Mouse (Mus musculus) kidney, postnatal 0 days (tissue): ENCODE results near the gene Abcc1. TPM values are rescaled to one million over a fixed set of nuclear protein-coding genes. Genes with fewer than 3 reads are reported as not detected.

Source experiments
- ATAC-seq: fragments of 200-750 bp; cut with Nextera tagmentation; replicated peaks from 2 replicates; pipeline ENCODE4 v1.8.0; 2017; ENCODE audit warnings: low read depth, moderate number of reproducible peaks, moderate TSS enrichment, moderate library complexity; ENCODE audit not compliant: low FRiP score
- DNase-seq: peaks from one replicate; pipeline ENCODE4 v3.0.0-alpha.2; 2016; ENCODE audit warnings: low spot score
- H3K27ac ChIP-seq: fragments of 300-500 bp; sonication (generic); 2 replicates; pipeline ENCODE4 v1.5.1; 2014; ENCODE audit warnings: mild to moderate bottlenecking
- H3K27me3 ChIP-seq: fragments of 300-500 bp; sonication (generic); 2 replicates; pipeline ENCODE4 v1.6.1; 2014; ENCODE audit warnings: low read length, mixed read lengths; ENCODE audit not compliant: insufficient read depth
- H3K36me3 ChIP-seq: fragments of 300-500 bp; sonication (generic); 2 replicates; pipeline ENCODE4 v1.6.1; 2014; ENCODE audit warnings: low read length, mixed read lengths; ENCODE audit not compliant: insufficient read depth
- H3K4me1 ChIP-seq: fragments of 300-500 bp; sonication (generic); replicated peaks from 2 replicates; pipeline ENCODE4 v1.6.1; 2014; ENCODE audit warnings: antibody characterized with exemption, low read length, mixed read lengths; ENCODE audit not compliant: insufficient read depth
- H3K4me2 ChIP-seq: fragments of 300-500 bp; sonication (generic); 2 replicates; pipeline ENCODE4 v1.6.1; 2014; ENCODE audit warnings: mild to moderate bottlenecking, low read length, moderate library complexity, mixed read lengths
- H3K4me3 ChIP-seq: fragments of 300-500 bp; sonication (generic); replicated peaks from 2 replicates; pipeline ENCODE4 v1.5.1; 2014; ENCODE audit warnings: low read depth, low read length
- H3K9ac ChIP-seq: fragments of 300-500 bp; sonication (generic); 2 replicates; pipeline ENCODE4 v1.6.1; 2014; ENCODE audit warnings: low read depth, low read length
- H3K9me3 ChIP-seq: fragments of 300-500 bp; sonication (generic); replicated peaks from 2 replicates; pipeline ENCODE4 v1.6.1; 2016; ENCODE audit warnings: low read length, inconsistent platforms, mixed read lengths
- CTCF ChIP-seq: IDR thresholded peaks from 2 replicates; pipeline ENCODE4 v1.5.1; 2016; ENCODE audit warnings: antibody characterized with exemption, low read depth, mild to moderate bottlenecking, moderate library complexity
- WGBS: fragments of 180-500 bp; shearing (Covaris S2); extraction: QIAGEN DNeasy Blood & Tissue Kit; methylation state at CpG from one replicate; pipeline ENCODE4 v1.1.7; 2014; 5-methylcytosine and 5-hydroxymethylcytosine counted together
- polyA plus RNA-seq: library from polyadenylated mRNA; unstranded; fragments of >200 nt; fragmentation: Nextera tagmentation; extraction: Ambion mirVana; gene quantifications from 2 replicates; pipeline ENCODE4 v1.2.1, GENCODE M21; 2015

Abcc1 gene
- polyA plus RNA-seq, 1 experiment from 2014 or later, result 11.6 TPM

DNA sequence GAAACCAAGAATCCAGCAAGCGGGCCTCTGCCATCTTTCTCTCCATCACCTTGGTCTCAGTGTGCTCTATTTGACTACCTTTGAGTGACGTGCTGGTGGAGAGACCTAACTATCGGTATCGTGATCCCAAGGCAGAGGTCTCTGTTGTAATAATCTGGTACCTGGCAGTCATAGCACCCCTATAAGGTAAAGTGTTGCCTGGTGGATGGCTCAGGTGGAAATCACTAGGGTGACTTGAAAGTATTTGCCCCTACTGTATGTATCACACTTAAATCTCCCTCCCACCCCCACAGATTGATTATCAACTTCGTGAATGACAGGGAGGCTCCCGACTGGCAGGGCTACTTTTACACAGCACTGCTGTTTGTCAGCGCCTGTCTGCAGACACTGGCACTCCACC is 49.8 kb downstream of the Abcc1 start:
- TF ChIP-seq CTCF, result no peak
- Histone ChIP-seq H3K4me2 (no peak overlapping the region), H3K36me3 (peaks cover 18% of the 10 kb centered on the region), H3K27ac (no peak overlapping the region), H3K27me3 (no peaks in the 10 kb centered on the region), H3K4me3 (no peak overlapping the region), H3K4me1 (no peaks in the 10 kb centered on the region), H3K9me3 (no peaks in the 10 kb centered on the region), H3K9ac (no peak overlapping the region)
- DNase-seq, result no peak
- WGBS, result 95% methylated on average over 7 of the region's 7 CpGs
- ATAC-seq, result no peak

DNA sequence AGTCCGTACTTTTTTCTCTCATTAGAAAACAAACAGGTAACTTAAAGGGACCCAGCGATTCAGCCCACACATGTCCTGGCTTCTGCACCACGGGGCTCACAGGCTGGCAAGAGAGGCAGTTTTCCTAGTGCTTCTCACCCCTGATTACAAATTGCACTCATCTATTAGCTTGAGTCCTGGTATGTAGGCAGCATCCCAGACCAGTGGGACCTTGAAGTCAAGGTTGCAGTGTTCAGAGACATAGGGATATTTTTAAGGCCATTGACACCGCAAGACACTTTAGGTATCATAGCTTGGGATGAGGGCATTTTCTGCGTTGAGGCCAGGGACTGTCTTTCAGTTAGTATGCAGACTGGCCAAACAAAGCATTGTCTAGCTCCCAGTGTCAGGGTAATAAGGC is 51.2 kb downstream of the Abcc1 start:
- ATAC-seq, result no peak
- no peaks in the 10 kb centered on the region for H3K4me1 ChIP-seq
- DNase-seq, result no peak
- H3K4me2 ChIP-seq, result no peak overlapping the region
- peaks cover 18% of the 10 kb centered on the region for H3K36me3 ChIP-seq
- WGBS, result 99% methylated on average over 5 of the region's 5 CpGs
- no peak overlapping the region for H3K9ac ChIP-seq
- no peaks in the 10 kb centered on the region for H3K27me3 ChIP-seq
- H3K9me3 ChIP-seq, result no peaks in the 10 kb centered on the region
- no peak for TF ChIP-seq CTCF
- no peak overlapping the region for H3K4me3 ChIP-seq
- no peak overlapping the region for H3K27ac ChIP-seq

DNA sequence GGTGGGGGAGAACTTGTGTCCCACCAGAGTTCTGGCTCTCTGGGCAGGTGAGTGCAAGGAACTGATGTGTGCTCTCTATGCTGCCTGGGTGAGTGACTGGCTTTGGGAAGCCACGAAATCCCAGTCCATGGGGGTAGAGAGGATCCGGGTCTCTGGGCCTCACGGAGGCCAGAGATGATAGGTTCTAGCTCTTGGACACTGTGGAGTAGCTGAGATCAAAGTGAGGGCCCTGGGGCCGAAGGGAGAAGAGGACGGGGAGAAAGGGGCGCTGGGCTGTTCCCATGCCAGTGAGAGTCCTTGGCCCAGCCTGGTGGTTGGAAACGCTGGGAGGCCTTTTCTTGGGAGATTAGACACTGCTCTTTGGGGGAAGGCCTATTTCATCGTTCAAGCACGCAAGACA is 53.8 kb downstream of the Abcc1 start:
- no peaks in the 10 kb centered on the region for H3K4me1 ChIP-seq
- peaks cover 18% of the 10 kb centered on the region for H3K36me3 ChIP-seq
- no peak overlapping the region for H3K9ac ChIP-seq
- H3K27me3 ChIP-seq, result no peaks in the 10 kb centered on the region
- H3K27ac ChIP-seq, result no peak overlapping the region
- WGBS, result 92% methylated on average over 9 of the region's 9 CpGs
- no peak for ATAC-seq
- H3K9me3 ChIP-seq, result no peaks in the 10 kb centered on the region
- no peak overlapping the region for H3K4me3 ChIP-seq
- no peak for TF ChIP-seq CTCF
- no peak overlapping the region for H3K4me2 ChIP-seq
- DNase-seq, result no peak

DNA sequence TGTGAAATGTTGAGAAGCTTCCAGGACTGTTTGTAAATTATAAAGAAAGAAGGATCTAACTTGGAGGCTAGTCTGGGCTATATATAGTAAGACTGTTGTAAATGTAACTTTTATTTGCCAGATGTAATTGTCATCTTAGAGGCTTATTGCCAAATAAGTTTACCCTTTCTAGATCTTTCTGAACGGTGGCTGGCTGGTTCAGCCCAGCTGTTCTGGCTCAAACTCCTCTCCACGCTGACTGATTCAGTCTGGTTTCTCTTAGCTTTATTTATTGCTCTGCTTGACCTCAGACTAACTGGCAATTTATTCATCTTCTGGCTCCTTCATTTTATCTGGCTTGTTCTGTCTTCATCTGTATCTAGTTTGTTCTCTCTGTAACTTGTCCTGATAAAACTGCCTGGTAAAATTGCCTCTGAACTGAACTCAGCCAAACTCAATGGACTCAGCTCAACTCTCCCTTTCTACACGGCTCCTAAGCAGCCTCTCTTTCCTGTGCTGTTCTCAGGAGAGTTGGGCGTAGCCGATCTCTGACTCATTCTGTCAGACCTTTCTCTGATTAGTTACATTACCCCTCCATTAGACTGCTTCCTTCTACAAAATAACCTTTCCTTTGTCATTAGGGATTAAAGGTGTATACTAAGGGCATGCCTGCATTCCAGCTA is 55.7 kb downstream of the Abcc1 start:
- peak; percentile 77 for DNase-seq
- H3K4me3 ChIP-seq, result no peak overlapping the region
- H3K9me3 ChIP-seq, result no peaks in the 10 kb centered on the region
- peak; percentile 65 for ATAC-seq
- TF ChIP-seq CTCF, result no peak
- no peak overlapping the region for H3K9ac ChIP-seq
- peak overlapping the region; percentile 47 for H3K27ac ChIP-seq
- peaks cover 5% of the 10 kb centered on the region; the same call in 1 of the 2 replicates for H3K36me3 ChIP-seq
- H3K27me3 ChIP-seq, result no peaks in the 10 kb centered on the region
- H3K4me2 ChIP-seq, result no peak overlapping the region
- H3K4me1 ChIP-seq, result no peaks in the 10 kb centered on the region
- WGBS, result 28% methylated on average over 5 of the region's 5 CpGs

DNA sequence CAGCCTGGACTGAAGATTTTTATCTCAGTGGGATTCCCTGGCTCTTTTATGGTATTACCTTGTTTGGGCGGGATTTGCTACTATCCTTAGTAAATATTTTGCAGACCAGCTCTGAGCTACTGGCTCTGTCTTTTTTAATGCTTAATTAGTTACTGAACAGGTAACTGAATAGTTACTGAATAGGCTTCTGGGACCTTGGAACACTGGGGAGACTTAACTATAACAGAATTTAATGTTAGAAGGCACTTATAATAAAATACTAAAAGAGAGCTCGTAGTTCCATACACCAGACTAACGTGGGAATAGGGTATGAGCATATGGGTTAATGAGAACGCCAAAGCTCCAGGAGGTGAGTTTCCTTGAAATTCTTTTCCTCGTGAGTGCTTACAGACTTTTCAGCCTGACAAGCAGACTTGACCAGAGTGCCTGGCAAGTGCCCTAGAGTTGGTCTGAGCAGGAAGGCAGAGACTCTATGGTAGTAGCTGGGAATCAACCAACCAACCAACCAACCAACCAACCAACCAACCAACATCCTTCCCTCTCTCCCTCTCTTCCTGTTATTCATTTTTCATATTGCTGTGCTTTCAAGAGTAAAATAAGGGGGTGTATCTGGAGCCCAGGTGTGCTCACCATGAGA is 59.3 kb downstream of the Abcc1 start:
- Histone ChIP-seq H3K4me3 (no peak overlapping the region), H3K9me3 (no peaks in the 10 kb centered on the region), H3K4me2 (no peak overlapping the region), H3K36me3 (peaks cover 4% of the 10 kb centered on the region; the same call in 1 of the 2 replicates), H3K27ac (peak overlapping the region; percentile 63), H3K9ac (no peak overlapping the region), H3K4me1 (no peaks in the 10 kb centered on the region), H3K27me3 (no peaks in the 10 kb centered on the region)
- 66% methylated on average over 5 of the region's 5 CpGs for WGBS
- no peak for DNase-seq
- no peak for TF ChIP-seq CTCF
- ATAC-seq, result no peak

DNA sequence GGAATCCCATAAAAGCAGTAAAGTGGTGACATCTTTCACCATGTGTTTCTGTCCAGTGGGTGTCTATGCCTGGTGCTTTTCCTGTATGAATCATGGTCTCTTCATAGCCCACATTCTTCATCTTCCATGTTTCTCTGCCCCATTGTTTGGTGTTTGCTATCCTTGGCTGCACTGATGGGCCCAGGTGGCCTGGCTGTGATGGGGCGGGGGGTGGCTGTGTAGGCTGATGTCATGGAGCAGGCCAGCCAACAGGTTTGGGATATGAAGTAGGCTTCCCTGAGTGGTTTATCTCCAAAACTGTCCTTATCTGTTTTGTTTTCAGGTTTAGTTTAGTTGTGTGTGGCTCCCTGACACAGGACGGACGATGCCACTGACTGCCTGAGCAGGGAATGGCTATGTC is 60.7 kb downstream of the Abcc1 start:
- DNase-seq, result no peak

More for the DNA sequence above, 60.7 kb downstream of the Abcc1 start:
- peaks cover 4% of the 10 kb centered on the region; the same call in 1 of the 2 replicates for H3K36me3 ChIP-seq
- H3K27ac ChIP-seq, result no peak overlapping the region
- H3K4me3 ChIP-seq, result no peak overlapping the region
- no peaks in the 10 kb centered on the region for H3K4me1 ChIP-seq
- no peak overlapping the region for H3K9ac ChIP-seq
- no peak for TF ChIP-seq CTCF
- 94% methylated on average over 3 of the region's 3 CpGs for WGBS
- no peaks in the 10 kb centered on the region for H3K9me3 ChIP-seq
- no peak for ATAC-seq
- no peaks in the 10 kb centered on the region for H3K27me3 ChIP-seq
- H3K4me2 ChIP-seq, result no peak overlapping the region
